Mouse (Mus musculus): ENCODE data around the gene Cxcl17. TPM values are rescaled to one million over a fixed set of nuclear protein-coding genes. Genes with fewer than 3 reads are reported as not detected.
"Not testable (repeated sequence)": the region's sequence is repeated elsewhere in the genome, so short reads cannot be mapped to it uniquely, and the experiment has no call there.

Gene Cxcl17
- polyA plus RNA-seq, 1 experiment from 2014 or later, result 0.80 TPM

- WGBS, result 48% methylated on average over 4 of the region's 4 CpGs
- Histone ChIP-seq H3K36me3 (replicated peaks; ENCODE audit: control insufficient read depth, insufficient read depth) (no peaks in the 10 kb centered on the region), H3K4me1 (replicated peaks; ENCODE audit: control insufficient read depth, insufficient read depth, low read length) (no peaks in the 10 kb centered on the region), H3K27ac (no peak overlapping the region), H3K9me3 (ENCODE audit: control insufficient read depth, low read length) (no peaks in the 10 kb centered on the region), H3K27me3 (ENCODE audit: control insufficient read depth, insufficient read depth, low read length) (no peaks in the 10 kb centered on the region), H3K9ac (no peak overlapping the region), H3K4me3 (replicated peaks; ENCODE audit: low read length) (no peak overlapping the region), H3K4me2 (replicated peaks) (no peak overlapping the region)
- DNase-seq (ENCODE audit: low spot score), result peak; percentile 41
- no peak for ATAC-seq (ENCODE audit: low FRiP score)
These were observed 3.4 kb downstream of the Cxcl17 start for GRCm38 (mm10) chr7:25409114-25409760.

- Histone ChIP-seq H3K27ac (no peak overlapping the region), H3K9ac (no peak overlapping the region), H3K4me1 (replicated peaks; ENCODE audit: control insufficient read depth, insufficient read depth, low read length) (no peaks in the 10 kb centered on the region), H3K4me3 (replicated peaks; ENCODE audit: low read length) (no peak overlapping the region), H3K36me3 (replicated peaks; ENCODE audit: control insufficient read depth, insufficient read depth) (no peaks in the 10 kb centered on the region), H3K4me2 (replicated peaks) (no peak overlapping the region), H3K9me3 (ENCODE audit: control insufficient read depth, low read length) (no peaks in the 10 kb centered on the region), H3K27me3 (ENCODE audit: control insufficient read depth, insufficient read depth, low read length) (no peaks in the 10 kb centered on the region)
- 92% methylated on average over 7 of the region's 7 CpGs for WGBS
- ATAC-seq (ENCODE audit: low FRiP score) (no peak), DNase-seq (ENCODE audit: low spot score) (no peak)
These were observed 6.2 kb downstream of the Cxcl17 start for GRCm38 (mm10) chr7:25406468-25406867.

GRCm38 (mm10) chr7:25402671-25403101 is 10.0 kb downstream of the Cxcl17 start:
- no peaks in the 10 kb centered on the region for H3K9me3 ChIP-seq (ENCODE audit: control insufficient read depth, low read length)
- no peak for DNase-seq (ENCODE audit: low spot score)
- H3K27me3 ChIP-seq (ENCODE audit: control insufficient read depth, insufficient read depth, low read length), result no peaks in the 10 kb centered on the region
- H3K4me1 ChIP-seq (replicated peaks; ENCODE audit: control insufficient read depth, insufficient read depth, low read length), result no peaks in the 10 kb centered on the region
- no peak for ATAC-seq (ENCODE audit: low FRiP score)
- no peak overlapping the region for H3K4me3 ChIP-seq (replicated peaks; ENCODE audit: low read length)
- no peak overlapping the region for H3K27ac ChIP-seq
- H3K9ac ChIP-seq, result no peak overlapping the region
- no peaks in the 10 kb centered on the region for H3K36me3 ChIP-seq (replicated peaks; ENCODE audit: control insufficient read depth, insufficient read depth)
- H3K4me2 ChIP-seq (replicated peaks), result no peak overlapping the region
- 2% methylated on average over 2 of the region's 2 CpGs for WGBS

GRCm38 (mm10) chr7:25401986-25402385 is 10.7 kb downstream of the Cxcl17 start:
- no peak for DNase-seq (ENCODE audit: low spot score)
- Histone ChIP-seq H3K4me3 (replicated peaks; ENCODE audit: low read length) (no peak overlapping the region), H3K27me3 (ENCODE audit: control insufficient read depth, insufficient read depth, low read length) (no peaks in the 10 kb centered on the region), H3K9me3 (ENCODE audit: control insufficient read depth, low read length) (no peaks in the 10 kb centered on the region), H3K36me3 (replicated peaks; ENCODE audit: control insufficient read depth, insufficient read depth) (no peaks in the 10 kb centered on the region), H3K4me1 (replicated peaks; ENCODE audit: control insufficient read depth, insufficient read depth, low read length) (no peaks in the 10 kb centered on the region), H3K27ac (no peak overlapping the region), H3K9ac (no peak overlapping the region), H3K4me2 (replicated peaks) (no peak overlapping the region)
- ATAC-seq (ENCODE audit: low FRiP score), result no peak
- WGBS, result 36% methylated on average over 5 of the region's 5 CpGs

- DNase-seq (ENCODE audit: low spot score) (no peak), ATAC-seq (ENCODE audit: low FRiP score) (no peak)
- no peak overlapping the region for H3K4me2 ChIP-seq (replicated peaks)
- H3K27ac ChIP-seq, result no peak overlapping the region
- H3K4me3 ChIP-seq (replicated peaks; ENCODE audit: low read length), result no peak overlapping the region
- H3K9me3 ChIP-seq (ENCODE audit: control insufficient read depth, low read length), result no peaks in the 10 kb centered on the region
- no peaks in the 10 kb centered on the region for H3K4me1 ChIP-seq (replicated peaks; ENCODE audit: control insufficient read depth, insufficient read depth, low read length)
- H3K36me3 ChIP-seq (replicated peaks; ENCODE audit: control insufficient read depth, insufficient read depth), result no peaks in the 10 kb centered on the region
- no peak overlapping the region for H3K9ac ChIP-seq
- H3K27me3 ChIP-seq (ENCODE audit: control insufficient read depth, insufficient read depth, low read length), result no peaks in the 10 kb centered on the region
- 66% methylated on average over 2 of the region's 2 CpGs for WGBS
These were observed 11.1 kb downstream of the Cxcl17 start for GRCm38 (mm10) chr7:25401551-25401950.

GRCm38 (mm10) chr7:25399028-25399427 is 13.7 kb downstream of the Cxcl17 start:
- not testable (repeated sequence) for H3K27ac ChIP-seq; H3K9me3 ChIP-seq (ENCODE audit: control insufficient read depth, low read length); H3K27me3 ChIP-seq (ENCODE audit: control insufficient read depth, insufficient read depth, low read length); DNase-seq (ENCODE audit: low spot score); H3K9ac ChIP-seq; H3K4me2 ChIP-seq (replicated peaks); H3K36me3 ChIP-seq (replicated peaks; ENCODE audit: control insufficient read depth, insufficient read depth); H3K4me3 ChIP-seq (replicated peaks; ENCODE audit: low read length); ATAC-seq (ENCODE audit: low FRiP score); H3K4me1 ChIP-seq (replicated peaks; ENCODE audit: control insufficient read depth, insufficient read depth, low read length)

GRCm38 (mm10) chr7:25398610-25399009 is 14.1 kb downstream of the Cxcl17 start, which contains the start of gene Lipe:
Gene Lipe (minus strand): TSS chr7:25398710.
- no peak for ATAC-seq (ENCODE audit: low FRiP score)
- Histone ChIP-seq H3K4me2 (replicated peaks) (no peak within 1 kb of the TSS), H3K4me1 (replicated peaks; ENCODE audit: control insufficient read depth, insufficient read depth, low read length) (peaks cover 12% of the 10 kb centered on the region), H3K4me3 (replicated peaks; ENCODE audit: low read length) (no peak within 1 kb of the TSS), H3K36me3 (replicated peaks; ENCODE audit: control insufficient read depth, insufficient read depth) (no peaks in the 10 kb centered on the region), H3K9me3 (ENCODE audit: control insufficient read depth, low read length) (no peaks in the 10 kb centered on the region), H3K9ac (no peak within 1 kb of the TSS), H3K27me3 (ENCODE audit: control insufficient read depth, insufficient read depth, low read length) (no peaks in the 10 kb centered on the region), H3K27ac (no peak within 1 kb of the TSS)
- no peak for DNase-seq (ENCODE audit: low spot score)
- 93% methylated on average over 1 of the region's 1 CpGs for WGBS

- Histone ChIP-seq H3K9me3 (ENCODE audit: control insufficient read depth, low read length) (no peaks in the 10 kb centered on the region), H3K4me1 (replicated peaks; ENCODE audit: control insufficient read depth, insufficient read depth, low read length) (peaks cover 21% of the 10 kb centered on the region), H3K27me3 (ENCODE audit: control insufficient read depth, insufficient read depth, low read length) (no peaks in the 10 kb centered on the region), H3K4me2 (replicated peaks) (peak overlapping the region; percentile 59), H3K27ac (0 out of 2 replicates have a peak overlapping the region, but pooled peaks have one; percentile 7), H3K9ac (0 out of 2 replicates have a peak overlapping the region, but pooled peaks have one; percentile 5), H3K4me3 (replicated peaks; ENCODE audit: low read length) (peak overlapping the region; percentile 66), H3K36me3 (replicated peaks; ENCODE audit: control insufficient read depth, insufficient read depth) (no peaks in the 10 kb centered on the region)
- 88% methylated on average over 14 of the region's 14 CpGs for WGBS
- ATAC-seq (ENCODE audit: low FRiP score) (no peak; the same call in 1 of the 2 replicates), DNase-seq (ENCODE audit: low spot score) (no peak)
These were observed 16.1 kb downstream of the Cxcl17 start for GRCm38 (mm10) chr7:25396621-25397020.

GRCm38 (mm10) chr7:25395558-25396521 is 16.8 kb downstream of the Cxcl17 start:
- peak; percentile 97 for ATAC-seq (ENCODE audit: low FRiP score)
- Histone ChIP-seq H3K4me1 (replicated peaks; ENCODE audit: control insufficient read depth, insufficient read depth, low read length) (peaks cover 27% of the 10 kb centered on the region), H3K4me3 (replicated peaks; ENCODE audit: low read length) (peak overlapping the region; percentile 66), H3K27ac (peak overlapping the region; percentile 66), H3K9ac (peak overlapping the region; percentile 70), H3K36me3 (replicated peaks; ENCODE audit: control insufficient read depth, insufficient read depth) (no peaks in the 10 kb centered on the region), H3K9me3 (ENCODE audit: control insufficient read depth, low read length) (no peaks in the 10 kb centered on the region), H3K27me3 (ENCODE audit: control insufficient read depth, insufficient read depth, low read length) (no peaks in the 10 kb centered on the region), H3K4me2 (replicated peaks) (peak overlapping the region; percentile 59)
- 5% methylated on average over 52 of the region's 52 CpGs for WGBS
- DNase-seq (ENCODE audit: low spot score), result peak; percentile 90

Data from hindbrain, embryonic 14.5 days (tissue).